Mouse (Mus musculus) stomach, postnatal 0 days (tissue): ENCODE measurements around the gene Ogdh.

Experiments
- CTCF ChIP-seq: IDR thresholded peaks from 2 replicates; pipeline ENCODE4 v1.5.1; 2016; ENCODE audit warnings: antibody characterized with exemption, low read depth, mild to moderate bottlenecking, moderate library complexity
- EP300 ChIP-seq: optimal IDR thresholded peaks from 2 replicates; pipeline ENCODE3; 2016; ENCODE audit warnings: antibody characterized with exemption

- TF ChIP-seq CTCF (no peak), EP300 (no peak)
These were observed 14.6 kb downstream of the Ogdh start for GRCm38 (mm10) chr11:6305943-6306430.
